Mouse (Mus musculus) cerebellum, adult 9-10 months (tissue): Measurements from ENCODE around the gene Zfp956.
"Not testable (repeated sequence)": the region's sequence is repeated elsewhere in the genome, so short reads cannot be mapped to it uniquely, and the experiment has no call there.

Experiments
- DNase-seq: peaks from one replicate; pipeline ENCODE4 v3.0.0; 2022

The Zfp956 gene

DNA sequence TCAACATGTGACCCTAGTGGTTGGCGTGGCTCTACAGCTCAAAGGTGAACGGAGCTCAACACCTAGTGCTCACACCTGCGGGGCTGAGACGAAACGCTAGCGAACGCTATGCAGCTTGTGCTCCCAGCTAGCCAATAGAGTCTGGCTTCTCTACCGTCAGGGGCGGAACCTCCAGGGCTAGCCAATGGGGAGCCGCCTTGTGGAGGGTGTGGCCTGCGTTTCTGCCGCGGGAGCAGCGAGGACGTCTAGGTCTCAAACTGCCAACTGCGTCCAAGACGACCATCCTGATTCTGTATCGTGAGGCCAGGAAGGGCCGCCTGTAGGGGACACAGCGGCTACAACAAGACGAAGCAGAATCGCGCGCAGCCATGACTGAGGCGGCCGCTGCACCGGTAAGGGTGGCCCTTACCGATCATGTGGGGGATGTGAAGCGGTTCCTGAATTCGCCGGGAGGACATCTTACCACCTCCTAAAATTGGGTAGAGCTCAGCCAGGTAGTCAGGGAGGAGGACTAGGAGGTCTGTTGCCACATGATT is at the start of gene Zfp956:
Gene Zfp956, plus strand, starts transcription at position 200 of the 536 bp plus-strand sequence.
- peak; percentile 97 for DNase-seq

DNA sequence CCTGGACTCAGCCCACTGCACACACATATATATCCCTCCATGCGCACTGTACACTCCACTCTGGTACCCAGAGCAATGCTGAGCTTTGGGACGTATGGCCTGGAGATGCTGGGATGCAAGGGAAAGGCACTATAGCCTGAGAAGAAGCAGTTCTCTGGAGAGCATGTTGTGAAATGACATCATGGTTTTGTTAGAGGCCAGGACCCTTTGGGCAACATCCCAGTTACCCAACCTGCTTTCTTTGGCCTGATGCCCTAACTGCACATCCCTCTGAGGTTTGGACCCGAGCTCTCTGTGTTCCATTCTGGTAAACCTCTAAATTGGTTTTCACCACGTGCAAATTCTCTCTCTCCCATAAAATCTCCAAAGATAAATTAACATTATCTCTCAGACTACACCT is 49.6 kb upstream of the Zfp956 start:
- peak; percentile 87 for DNase-seq

DNA sequence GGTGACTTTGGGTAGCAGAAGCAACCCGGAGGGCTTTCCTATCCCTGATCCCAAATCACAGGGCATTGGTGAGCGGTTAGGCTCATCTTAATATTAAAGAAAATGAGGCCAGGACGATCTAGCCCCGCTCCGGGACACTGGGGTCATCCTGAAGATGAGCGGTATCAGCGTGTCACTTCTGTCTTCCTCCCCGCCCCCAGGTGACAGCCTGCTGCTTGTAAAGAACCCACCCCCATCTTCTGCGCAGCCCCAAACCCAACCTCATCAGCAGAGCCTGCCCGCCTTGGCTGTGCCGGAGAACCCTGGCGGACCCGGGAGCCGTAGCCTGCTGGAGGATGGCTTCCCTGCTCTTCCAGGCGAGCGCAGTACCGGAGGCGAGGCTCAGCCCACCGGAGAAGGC is 48.8 kb upstream of the Zfp956 start:
- DNase-seq: no peak

DNA sequence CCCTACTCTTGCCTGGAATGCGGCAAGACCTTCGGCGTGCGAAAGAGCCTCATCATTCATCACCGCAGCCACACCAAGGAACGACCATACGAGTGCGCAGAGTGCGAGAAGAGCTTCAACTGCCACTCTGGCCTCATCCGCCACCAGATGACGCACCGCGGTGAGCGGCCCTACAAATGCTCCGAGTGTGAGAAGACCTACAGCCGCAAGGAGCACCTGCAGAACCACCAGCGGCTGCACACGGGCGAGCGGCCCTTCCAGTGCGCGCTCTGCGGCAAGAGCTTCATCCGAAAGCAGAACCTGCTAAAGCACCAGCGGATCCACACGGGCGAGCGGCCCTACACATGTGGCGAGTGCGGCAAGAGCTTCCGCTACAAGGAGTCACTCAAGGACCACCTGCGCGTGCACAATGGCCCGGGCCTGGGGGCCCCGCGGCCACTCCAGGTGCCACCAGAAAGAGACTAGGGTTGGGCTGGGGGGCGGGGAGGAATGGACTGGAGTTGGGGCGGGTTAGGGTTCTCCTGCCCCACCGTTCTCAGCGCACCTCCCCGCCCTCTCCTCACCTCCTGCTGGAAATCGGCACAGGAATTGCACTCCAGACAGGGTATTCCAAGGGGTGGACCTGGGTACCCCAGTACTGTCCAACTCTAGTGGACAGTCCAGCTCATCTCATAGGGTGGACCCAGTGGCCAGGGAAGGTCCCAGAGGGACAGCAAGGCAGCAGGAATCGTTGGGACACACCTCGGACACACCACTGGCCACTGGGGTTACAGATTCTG is 48.1 kb upstream of the Zfp956 start:
- no peak for DNase-seq

DNA sequence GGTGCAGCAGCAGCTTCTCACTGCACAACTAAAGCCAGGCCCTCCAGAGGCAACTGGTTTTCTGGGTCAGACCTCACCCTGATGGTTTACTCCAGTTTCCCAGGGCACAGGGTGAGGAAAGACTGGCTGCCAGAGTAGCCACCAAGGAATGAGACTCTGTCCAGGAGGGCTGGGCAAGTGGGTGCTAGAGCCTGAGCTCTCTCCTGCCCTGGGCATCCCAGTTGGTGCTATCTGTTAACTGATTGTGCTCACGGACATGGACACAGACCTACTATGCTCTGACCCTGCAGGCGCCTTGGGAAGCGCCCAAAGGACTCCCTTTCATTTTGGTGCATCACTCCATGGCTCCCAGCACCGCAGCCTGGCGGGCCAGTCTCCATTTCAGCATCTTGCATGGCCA is 46.9 kb upstream of the Zfp956 start:
- no peak for DNase-seq

DNA sequence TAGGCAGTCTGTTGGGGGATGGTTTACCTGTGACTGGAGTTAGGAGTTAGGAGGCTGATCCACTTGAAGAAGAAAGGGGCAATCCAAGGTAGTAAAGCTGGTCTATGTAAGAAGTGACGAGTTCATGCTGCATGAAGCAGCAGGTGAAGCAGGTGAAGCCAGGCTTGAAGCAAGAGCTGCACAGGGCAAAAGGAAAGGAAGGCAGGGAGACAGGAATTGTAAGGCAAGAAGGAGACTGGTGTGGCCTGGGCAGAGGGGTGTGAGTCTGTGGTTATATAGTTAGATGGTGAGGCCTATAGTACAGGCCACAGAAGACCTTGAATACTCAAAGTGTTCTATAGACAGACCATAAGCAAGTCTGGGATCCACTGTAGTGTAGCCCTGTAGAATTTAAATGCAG is 44.2 kb upstream of the Zfp956 start:
- DNase-seq: no peak

DNA sequence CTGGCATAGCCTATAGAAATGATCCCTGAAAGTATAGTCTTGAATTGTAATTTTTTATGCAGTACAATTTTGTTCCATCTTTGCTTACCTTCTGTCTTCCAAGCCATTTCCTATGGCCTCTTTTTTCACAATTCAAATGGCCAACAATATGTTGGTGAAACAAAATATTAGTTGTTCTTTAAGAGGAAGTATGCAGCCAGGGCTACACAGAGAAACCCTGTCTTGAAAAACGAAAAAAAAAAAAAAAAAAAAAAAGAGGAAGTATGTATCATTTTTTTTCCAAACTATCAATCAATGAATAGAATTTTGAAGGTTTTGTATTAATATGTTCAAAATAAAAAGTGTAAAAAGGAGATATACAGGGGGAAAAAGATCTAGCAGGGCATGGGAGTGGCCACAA is 41.5 kb upstream of the Zfp956 start:
- DNase-seq: no peak

DNA sequence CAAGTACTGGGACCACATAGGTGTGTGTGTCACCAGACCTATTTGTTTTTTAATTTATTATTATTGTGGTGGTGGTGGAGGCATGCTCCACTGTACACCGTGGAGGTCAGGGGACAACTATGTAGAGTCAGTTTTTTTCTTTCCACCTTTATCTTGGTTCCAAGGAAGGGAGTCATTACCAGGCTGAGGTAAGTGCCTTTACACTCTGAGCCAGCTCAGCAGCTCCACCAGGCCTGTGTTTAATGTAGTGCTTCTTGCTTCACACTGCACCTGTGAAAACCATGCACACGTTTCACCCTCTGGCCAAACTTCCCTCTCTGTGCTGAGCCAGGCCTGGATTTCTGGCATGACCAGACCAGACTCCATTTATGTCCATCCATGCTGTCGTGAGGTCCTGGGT is 40.2 kb upstream of the Zfp956 start:
- DNase-seq: no peak

DNA sequence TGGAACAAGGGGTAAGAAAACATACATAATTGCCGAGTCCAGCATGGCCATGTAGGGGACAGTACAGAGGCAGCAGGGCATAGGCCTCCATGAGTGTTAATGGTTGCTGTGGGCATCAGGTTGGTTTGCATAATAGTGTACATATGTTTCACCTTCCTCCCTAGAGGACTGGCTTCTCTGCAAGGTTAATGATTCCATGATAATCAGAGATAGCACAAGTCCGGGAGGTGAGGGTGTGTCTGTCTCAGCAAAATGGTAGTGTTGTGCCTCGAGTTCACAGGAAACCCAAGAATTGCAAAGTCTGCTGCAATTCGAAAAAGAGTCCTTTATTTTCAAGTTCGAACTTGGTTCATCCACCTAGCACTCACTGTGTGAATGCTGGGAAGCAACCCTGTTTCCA is 36.1 kb upstream of the Zfp956 start:
- DNase-seq: no peak

DNA sequence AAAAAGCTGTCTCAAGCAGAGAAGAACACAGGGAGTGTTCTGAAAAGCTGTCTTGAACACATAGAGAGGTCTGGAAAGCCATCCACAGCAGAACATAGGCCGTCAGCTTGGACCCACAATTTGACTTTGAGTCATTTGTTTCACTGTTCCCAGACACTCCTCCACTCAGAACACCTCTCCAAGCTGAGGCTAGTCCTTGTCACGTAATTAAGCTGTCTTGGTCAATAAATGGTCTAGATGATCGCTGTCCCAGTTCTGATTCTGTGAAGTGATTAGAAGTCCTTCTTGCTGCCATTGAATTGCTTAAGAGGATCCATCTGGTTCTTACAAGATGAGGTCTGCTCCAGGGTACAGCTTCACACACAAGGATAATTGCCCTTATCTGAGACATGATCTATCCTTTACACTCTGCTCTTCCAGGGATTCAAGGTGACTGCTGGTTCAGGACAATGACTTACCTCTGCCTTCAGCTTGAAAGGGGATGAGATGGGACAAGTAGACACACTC is 34.4 kb upstream of the Zfp956 start:
- DNase-seq: no peak

DNA sequence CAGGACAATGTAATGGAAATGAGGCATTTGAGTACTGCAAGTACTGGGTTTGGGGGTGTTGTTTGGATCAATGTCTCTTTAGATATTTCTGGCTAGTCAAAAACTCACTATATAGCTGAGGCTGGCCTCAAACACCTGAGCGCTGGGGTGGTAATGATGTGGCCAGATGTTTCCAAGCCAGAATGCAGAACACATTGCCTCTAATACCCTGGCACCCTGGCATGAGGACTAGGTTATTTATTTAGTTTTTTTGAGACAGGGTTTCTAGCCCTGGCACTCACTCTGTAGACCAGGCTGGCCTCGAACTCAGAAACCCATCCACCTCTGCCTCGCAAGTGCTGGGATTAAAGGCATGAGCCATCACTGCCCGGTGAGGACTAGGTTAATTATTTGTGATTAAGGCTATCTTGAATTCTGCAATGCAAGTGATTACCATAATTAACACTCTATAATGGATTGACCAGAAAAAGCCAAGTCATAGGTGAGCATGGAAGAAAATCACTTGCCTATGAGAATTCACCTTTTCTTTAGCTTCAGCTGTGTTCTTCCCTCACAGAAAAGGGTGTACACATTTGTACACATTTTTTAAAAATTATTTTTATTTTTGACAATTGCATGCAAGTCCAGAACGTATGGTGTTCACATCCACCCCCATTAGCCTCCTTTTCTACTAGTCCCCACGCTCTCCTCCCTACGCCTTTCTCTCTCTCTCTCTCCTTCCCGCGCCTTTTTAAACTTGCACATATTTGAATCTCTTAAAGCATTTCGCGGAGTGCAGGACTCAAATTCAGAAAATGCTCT is 33.3 kb upstream of the Zfp956 start:
- DNase-seq: peak; percentile 31

DNA sequence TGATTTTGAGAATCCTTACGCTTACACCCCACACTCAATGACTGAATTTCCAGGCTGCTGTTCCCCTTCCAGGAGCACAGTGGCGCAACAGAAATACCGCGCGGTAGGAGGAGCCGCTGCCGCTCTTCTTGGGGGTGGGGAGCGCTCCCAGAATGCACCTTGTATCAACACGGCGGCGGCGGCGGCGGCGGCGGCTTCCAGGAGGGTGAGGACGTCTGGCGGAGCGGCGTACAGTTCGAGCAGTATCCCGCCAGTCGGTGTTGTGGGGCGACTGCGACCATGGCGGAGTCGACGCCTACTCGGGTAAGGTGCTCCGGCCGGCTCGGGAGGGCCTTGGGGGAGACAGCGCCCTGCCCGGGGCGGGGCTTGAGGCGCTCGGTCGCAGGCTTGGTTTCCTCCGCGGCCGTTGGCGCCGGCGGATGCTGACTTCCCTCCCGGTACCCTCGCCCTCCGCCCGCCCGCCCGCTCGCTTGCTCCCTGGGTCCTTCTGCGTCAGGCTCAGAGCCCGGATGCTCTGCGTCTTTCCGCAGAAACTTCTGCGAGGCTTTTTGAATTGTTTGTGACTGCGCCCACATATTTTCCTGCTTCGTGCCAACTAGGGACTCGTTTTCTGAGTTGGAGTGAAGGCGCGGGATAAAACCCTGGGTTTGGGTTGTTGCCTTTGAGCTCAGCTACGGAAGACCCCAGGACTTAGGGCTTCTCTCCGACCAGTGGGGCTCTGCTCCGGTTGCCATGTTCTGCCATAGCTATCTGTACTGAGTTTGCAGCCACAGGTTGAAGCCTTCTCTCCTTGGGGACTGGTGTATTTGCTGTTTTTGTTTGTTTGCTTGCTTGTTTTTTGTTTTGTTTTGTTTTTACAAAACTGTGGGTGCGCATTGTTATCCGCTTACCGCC is 32.5 kb upstream of the Zfp956 start, which contains the start of gene Zfp212:
Gene Zfp212, plus strand, starts transcription at position 30 of the 894 bp plus-strand sequence.
- peak; percentile 92 for DNase-seq

DNA sequence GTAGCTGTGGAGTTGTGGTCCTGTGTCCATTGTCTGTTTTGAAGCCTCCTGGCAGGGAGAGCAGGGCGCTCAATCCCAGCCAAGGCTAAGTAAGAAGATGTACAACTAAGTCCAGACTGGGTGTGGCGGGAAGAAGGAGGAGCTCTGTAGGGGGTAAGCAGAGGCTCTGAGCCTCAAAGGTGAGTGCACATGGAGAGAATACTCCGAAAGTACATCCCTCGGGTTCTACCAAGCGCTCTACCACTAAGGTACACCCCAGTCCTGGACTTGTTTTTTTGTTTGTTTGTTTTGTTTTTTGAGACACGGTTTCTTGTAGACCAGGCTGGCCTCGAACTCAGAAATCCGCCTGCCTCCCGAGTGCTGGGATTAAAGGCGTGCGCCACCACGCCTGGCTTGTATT is 10.7 kb upstream of the Zfp956 start:
- no peak for DNase-seq

DNA sequence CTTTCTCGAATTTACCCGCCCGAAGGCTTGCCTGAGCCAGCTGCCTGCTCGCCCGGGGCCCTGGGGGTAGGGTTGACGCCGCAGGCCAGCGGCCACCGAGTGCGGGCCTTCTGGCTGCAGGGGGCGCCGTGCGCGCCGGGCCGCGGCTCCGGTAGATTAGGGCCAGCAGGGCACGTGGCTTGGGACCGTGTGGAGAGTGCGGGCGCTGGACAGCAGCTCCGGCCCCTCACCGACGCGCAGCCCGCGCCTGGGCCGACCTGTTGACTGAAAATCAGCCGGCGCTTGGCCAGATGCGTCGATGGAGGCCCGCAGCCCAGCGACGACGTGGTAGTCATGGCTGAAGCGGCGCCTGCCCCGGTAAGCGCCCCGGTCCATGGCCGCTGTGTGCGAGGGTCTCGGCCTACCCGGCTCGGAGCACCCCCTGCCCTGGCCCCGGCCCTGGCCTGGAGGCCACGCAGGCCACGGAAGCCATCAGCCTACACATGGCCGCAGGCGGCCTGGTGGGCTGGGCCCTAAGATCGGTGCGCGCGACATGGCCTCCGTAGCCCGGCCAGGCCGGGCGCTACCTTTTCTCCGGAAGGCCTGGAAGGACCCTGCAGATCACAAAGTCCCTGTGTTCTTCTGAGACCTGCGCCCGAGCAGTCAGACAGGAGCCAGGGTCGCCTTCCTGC is 10.0 kb upstream of the Zfp956 start:
- DNase-seq: peak; percentile 65

DNA sequence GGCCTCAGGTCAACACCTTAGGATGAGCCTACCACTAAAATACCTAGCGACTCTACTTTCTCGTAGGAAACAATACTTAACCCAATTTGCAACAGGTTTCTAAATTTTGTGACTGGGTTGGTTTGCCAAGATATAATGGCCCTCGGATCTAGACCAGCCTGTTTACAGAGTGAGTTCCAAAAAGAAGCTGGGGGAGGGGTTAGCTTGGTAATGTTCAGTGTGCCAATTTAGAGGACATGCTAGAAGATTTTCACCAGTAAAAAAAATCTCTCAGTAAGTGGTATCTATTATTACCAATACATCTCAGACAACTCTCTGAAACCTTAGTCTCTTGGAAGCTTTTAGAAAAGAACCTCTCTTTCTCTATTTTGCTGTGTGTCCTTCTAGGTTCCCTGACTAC is 9.5 kb upstream of the Zfp956 start:
- no peak for DNase-seq

DNA sequence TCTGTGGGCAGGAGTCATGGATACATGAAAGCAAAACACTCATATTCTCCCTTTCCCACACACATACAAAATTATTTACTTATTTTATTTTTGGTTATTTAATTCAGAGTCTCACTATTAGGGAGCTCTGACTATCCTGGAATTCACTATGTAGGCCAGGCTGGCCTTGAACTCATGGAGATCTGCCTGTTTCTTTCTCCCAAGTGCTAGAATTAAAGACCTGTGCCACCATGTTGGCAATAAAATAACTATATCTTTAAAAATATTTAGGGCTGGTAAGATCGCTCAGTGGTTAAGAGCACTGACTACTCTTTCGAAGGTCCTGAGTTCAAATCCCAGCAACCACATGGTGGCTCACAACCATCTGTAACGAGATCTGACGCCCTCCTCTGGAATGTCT is 5.8 kb upstream of the Zfp956 start:
- no peak for DNase-seq

DNA sequence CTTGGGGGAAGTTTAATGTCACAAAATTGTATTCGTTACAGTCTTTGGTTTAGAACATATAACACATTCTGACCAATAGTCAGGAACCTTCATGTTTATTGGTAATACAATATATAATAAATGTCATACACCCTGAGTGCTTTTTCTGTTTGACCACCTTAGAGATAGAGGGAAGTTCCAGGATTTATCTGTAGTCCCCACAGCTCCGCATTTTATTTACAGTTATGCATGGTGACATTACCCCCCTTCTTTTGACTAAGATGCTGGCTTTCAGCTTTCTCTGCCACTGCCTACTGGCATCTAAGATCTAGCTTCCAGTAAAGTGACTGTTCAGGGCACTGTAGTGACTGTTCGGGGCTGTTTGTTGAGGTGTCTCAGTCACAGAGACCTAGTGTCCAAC is 1.2 kb downstream of the Zfp956 start:
- no peak for DNase-seq

DNA sequence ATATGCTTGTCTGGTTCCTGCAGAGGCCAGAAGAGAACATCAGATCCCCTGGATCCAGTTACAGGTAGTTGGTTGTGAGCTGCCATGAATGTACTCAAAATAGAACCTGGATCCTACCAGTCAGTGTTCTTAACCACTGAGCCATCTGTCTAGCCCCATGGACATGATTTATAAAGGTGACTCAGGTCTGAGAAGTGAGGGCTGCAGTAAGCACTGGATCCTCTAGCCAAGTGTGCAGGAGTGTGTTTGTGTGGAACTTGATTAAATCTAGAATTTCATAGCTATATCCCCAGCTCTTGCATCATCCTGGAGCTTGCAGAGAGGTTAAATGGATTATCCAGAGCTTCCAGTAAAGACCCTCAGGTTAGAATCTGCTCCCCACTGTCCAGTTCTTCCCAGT is 4.6 kb downstream of the Zfp956 start:
- DNase-seq: no peak

DNA sequence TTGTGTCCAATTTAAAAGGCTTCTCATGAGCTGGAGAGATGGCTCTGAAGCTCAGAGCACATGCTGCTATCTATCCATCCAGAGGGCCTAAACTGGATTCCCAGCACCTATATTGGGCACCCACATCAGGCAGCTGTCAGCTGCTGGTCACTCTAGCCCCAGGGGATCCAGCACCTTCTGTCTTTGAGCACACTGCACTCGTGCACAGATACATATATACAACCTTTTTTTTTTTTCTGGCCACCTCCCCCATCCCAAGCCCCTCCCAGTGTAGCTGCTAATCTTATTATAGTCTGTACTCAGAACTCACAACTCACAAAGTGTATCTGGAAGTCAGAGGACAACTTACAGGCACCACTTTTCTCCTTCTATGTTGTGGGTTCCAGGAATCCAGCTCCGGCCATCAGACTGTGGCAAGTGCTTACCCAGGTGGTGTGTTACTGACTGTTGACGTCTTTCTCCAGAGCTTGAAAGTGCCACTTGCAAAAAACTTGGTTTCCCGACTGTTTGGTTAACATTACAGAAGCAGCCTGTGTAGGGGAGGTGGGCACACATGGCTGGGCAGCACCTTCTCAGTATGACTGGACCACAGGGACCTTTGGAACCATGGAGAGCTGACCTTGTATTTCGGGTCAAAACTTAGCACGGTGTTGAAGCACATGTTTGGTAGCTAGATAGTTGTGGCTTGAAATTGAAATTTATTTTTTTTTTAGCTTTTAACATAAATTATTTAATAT is 7.7 kb downstream of the Zfp956 start:
- no peak for DNase-seq

DNA sequence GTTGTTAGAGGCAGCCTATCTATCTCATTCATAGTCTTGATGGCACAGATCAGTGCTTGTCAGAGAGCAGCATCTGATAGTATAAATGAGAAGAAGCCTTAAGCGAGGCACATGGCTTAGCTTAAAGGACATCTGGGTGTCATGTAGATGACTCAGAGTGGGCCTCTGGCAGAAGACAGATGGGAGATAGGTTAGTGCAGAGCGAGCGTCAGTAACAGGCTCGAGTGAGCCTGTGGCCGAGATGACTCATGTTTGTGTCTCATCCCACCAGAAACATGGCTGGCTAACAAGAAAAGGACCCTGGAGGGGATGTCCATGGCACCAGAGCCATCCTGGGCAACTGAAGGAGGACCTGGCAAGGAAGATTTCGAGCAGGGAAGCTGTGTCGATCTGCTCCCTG is 9.9 kb downstream of the Zfp956 start:
- no peak for DNase-seq

DNA sequence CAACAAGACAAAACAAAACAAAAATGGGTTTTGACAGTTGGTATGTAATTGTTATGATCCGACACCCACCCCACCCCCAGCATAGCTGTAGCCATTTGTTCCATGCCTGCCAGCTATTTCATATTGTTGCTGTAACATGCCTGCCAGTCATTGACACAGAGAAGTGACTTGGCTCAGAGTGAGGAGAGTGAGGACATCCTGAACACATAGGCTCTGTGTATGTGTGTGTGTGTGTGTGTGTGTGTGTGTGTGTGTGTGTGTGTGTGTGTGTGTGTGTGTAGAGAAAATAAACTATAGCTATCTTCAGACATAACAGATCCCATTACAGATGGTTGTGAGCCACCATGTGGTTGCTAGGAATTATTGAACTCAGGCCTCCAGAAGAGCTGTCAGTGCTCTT is 15.0 kb downstream of the Zfp956 start:
- DNase-seq: not testable (repeated sequence)
